Mouse (Mus musculus) testis, adult 2 months (tissue): ENCODE measurements around the gene Ccdc146.

Experiments
- CTCF ChIP-seq: fragments of 200-500 bp; IDR thresholded peaks from 2 replicates; pipeline ENCODE4 v1.5.1; 2012; ENCODE audit warnings: low read depth, mild to moderate bottlenecking, inconsistent platforms, low read length, moderate library complexity; ENCODE audit not compliant: control insufficient read depth, insufficient read depth, insufficient replicate concordance
- POLR2A ChIP-seq: fragments of 200-500 bp; IDR thresholded peaks from 2 replicates; pipeline ENCODE4 v1.6.1; 2012; ENCODE audit warnings: low read depth, mild to moderate bottlenecking, inconsistent platforms, low read length, moderate library complexity; ENCODE audit not compliant: control insufficient read depth

- TF ChIP-seq CTCF (no peak), POLR2A (no peak)
Observed at GRCm38 (mm10) chr5:21269446-21269845, 155.0 kb downstream of the Ccdc146 start.
